Mouse (Mus musculus): ENCODE data around the gene Mettl18. TPM values are rescaled to one million over a fixed set of nuclear protein-coding genes. Genes with fewer than 3 reads are reported as not detected.

The Mettl18 gene
- total RNA-seq, 2 experiments from 2014 or later: 3.3 to 3.9 TPM

DNA sequence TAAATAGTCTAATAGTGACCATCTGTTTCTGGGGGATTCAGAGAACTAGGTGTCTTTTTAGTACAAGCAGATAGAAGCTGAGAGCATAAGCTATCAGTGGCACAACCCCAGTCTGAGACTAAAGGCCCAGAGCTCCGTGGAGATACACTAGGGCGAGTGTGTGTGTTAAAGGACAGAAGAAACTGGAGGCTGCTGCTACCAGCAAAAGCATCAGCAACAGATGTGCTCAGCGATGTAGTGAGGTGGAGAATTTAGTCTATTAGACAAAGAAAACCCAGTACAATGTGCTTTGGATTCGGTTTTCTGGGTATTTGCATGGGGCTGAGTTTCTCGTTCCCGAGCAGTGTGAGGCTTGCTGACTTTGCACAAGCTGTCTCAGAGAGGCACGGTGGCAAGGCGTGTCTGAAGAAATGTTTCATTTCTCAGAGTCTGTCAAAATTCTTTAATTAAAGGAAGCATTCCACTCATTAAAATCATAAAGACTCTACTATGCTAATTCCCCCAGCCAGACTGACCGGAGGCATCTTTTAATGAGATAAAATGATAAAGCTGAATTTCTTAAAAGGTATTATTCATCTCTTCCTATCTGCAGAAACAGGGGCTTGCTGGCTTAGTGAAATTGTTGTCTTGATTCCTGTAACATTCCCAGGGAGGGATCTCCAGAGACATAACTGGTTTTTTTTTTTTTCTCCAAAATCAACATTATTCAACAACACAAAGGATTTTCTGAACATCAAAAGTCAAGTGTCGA, 45.9 kb downstream of the Mettl18 start:
- no peak for DNase-seq (ENCODE audit: low spot score)

DNA sequence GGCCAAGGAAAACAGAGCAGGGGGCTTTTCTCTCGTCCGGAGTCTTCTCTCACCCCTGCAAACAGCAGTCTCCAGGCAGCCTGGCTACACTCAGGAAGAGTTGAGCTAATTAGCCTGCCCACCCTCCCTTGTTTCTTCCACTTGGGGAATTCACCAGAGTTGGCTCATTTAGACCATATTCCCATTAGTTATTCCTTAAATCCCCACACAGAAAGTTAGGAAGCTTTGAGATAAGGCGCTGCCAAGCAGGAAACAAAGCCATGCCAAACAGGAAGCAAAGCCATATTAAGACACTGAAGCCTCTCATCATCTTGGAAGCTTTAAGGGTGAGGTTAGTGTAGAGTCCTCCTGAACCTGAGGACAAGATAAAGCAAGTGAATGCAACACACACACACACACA, 48.9 kb downstream of the Mettl18 start:
- no peak for DNase-seq (ENCODE audit: low spot score)

Other genes with a start within 250 kb of the Mettl18 start
- 10 to 100 TPM; 20.0 to 22.9 TPM for gene Kifap3, start 215.3 kb upstream of the Mettl18 start, total RNA-seq (2021)
- gene Scyl3, start 65.8 kb upstream of the Mettl18 start, total RNA-seq (2021): 1 to 10 TPM; 3.2 to 3.8 TPM
- under 1 TPM; 0.21 to 0.31 TPM for gene BC055324, start 93 bp upstream of the Mettl18 start, total RNA-seq (2021)
- not detected for gene Sele, start 53.3 kb downstream of the Mettl18 start, total RNA-seq (2021)
- gene Sell, start 67.1 kb downstream of the Mettl18 start, total RNA-seq (2021): not detected
- under 1 TPM; 0.27 to 0.62 TPM for gene Selp, start 120.4 kb downstream of the Mettl18 start, total RNA-seq (2021)
- under 1 TPM; 0.05 to 0.09 TPM for gene F5, start 156.9 kb downstream of the Mettl18 start, total RNA-seq (2021)

Data from gastrocnemius, adult 18-20 months (tissue).